Mouse (Mus musculus): ENCODE results near the gene Gla. TPM values are rescaled to one million over a fixed set of nuclear protein-coding genes. Genes with fewer than 3 reads are reported as not detected.

The Gla gene
- polyA plus RNA-seq, 1 experiment, result 2.7 TPM

GRCm38 (mm10) chrX:134589836-134590235 lies 11.1 kb downstream of the Gla start:
- TF ChIP-seq POLR2A (IDR thresholded peaks at IDR 0.05; ENCODE audit: low read depth, low read length) (no peak), CTCF (conservative IDR thresholded peaks at IDR 0.05; ENCODE audit: insufficient read depth, insufficient read length, low read depth, low read length) (no peak)

GRCm38 (mm10) chrX:134588997-134589396 lies 11.9 kb downstream of the Gla start:
- no peak for DNase-seq
- Histone ChIP-seq H3K27me3 (replicated peaks; ENCODE audit: control insufficient read depth, insufficient read depth, low read length) (no peaks in the 10 kb centered on the region), H3K27ac (ENCODE audit: insufficient read depth, low read depth, low read length) (no peak overlapping the region), H3K4me1 (ENCODE audit: control insufficient read depth, insufficient read depth, low read length) (peaks cover 5% of the 10 kb centered on the region; the same call in 1 of the 2 replicates), H3K36me3 (ENCODE audit: control insufficient read depth, insufficient read depth, low read length) (no peaks in the 10 kb centered on the region), H3K4me3 (ENCODE audit: insufficient read depth, low read depth, low read length) (no peak overlapping the region)
- TF ChIP-seq POLR2A (IDR thresholded peaks at IDR 0.05; ENCODE audit: low read depth, low read length) (no peak), CTCF (conservative IDR thresholded peaks at IDR 0.05; ENCODE audit: insufficient read depth, insufficient read length, low read depth, low read length) (no peak)
- WGBS, result 92% methylated on average over 3 of the region's 3 CpGs

More at GRCm38 (mm10) chrX:134589836-134590235, 11.1 kb downstream of the Gla start:
- H3K27me3 ChIP-seq (replicated peaks; ENCODE audit: control insufficient read depth, insufficient read depth, low read length), result no peaks in the 10 kb centered on the region
- no peaks in the 10 kb centered on the region for H3K36me3 ChIP-seq (ENCODE audit: control insufficient read depth, insufficient read depth, low read length)
- no peak for DNase-seq
- no peak overlapping the region for H3K27ac ChIP-seq (ENCODE audit: insufficient read depth, low read depth, low read length)
- 29% methylated on average over 5 of the region's 5 CpGs for WGBS
- peaks cover 5% of the 10 kb centered on the region; the same call in 1 of the 2 replicates for H3K4me1 ChIP-seq (ENCODE audit: control insufficient read depth, insufficient read depth, low read length)
- no peak overlapping the region for H3K4me3 ChIP-seq (ENCODE audit: insufficient read depth, low read depth, low read length)

GRCm38 (mm10) chrX:134588261-134588660 lies 12.7 kb downstream of the Gla start:
- H3K27me3 ChIP-seq (replicated peaks; ENCODE audit: control insufficient read depth, insufficient read depth, low read length), result no peaks in the 10 kb centered on the region
- WGBS, result 76% methylated on average over 4 of the region's 4 CpGs
- no peaks in the 10 kb centered on the region for H3K36me3 ChIP-seq (ENCODE audit: control insufficient read depth, insufficient read depth, low read length)
- H3K4me1 ChIP-seq (ENCODE audit: control insufficient read depth, insufficient read depth, low read length), result peaks cover 5% of the 10 kb centered on the region; the same call in 1 of the 2 replicates
- H3K27ac ChIP-seq (ENCODE audit: insufficient read depth, low read depth, low read length), result no peak overlapping the region
- TF ChIP-seq CTCF (conservative IDR thresholded peaks at IDR 0.05; ENCODE audit: insufficient read depth, insufficient read length, low read depth, low read length) (no peak), POLR2A (IDR thresholded peaks at IDR 0.05; ENCODE audit: low read depth, low read length) (no peak)
- DNase-seq, result no peak
- no peak overlapping the region for H3K4me3 ChIP-seq (ENCODE audit: insufficient read depth, low read depth, low read length)

GRCm38 (mm10) chrX:134586447-134586846 lies 14.5 kb downstream of the Gla start:
- WGBS, result 14% methylated on average over 8 of the region's 8 CpGs
- TF ChIP-seq POLR2A (IDR thresholded peaks at IDR 0.05; ENCODE audit: low read depth, low read length), result no peak
- TF ChIP-seq CTCF (conservative IDR thresholded peaks at IDR 0.05; ENCODE audit: insufficient read depth, insufficient read length, low read depth, low read length), result no peak
- no peak overlapping the region for H3K27ac ChIP-seq (ENCODE audit: insufficient read depth, low read depth, low read length)

GRCm38 (mm10) chrX:134585103-134586002 lies 15.6 kb downstream of the Gla start, which contains the start of gene Rpl36a:
Gene Rpl36a, plus strand, starts transcription at chrX:134585654.
- WGBS, result 1% methylated on average over 45 of the region's 45 CpGs
- no peaks in the 10 kb centered on the region for H3K27me3 ChIP-seq (replicated peaks; ENCODE audit: control insufficient read depth, insufficient read depth, low read length)
- peak within 1 kb of the TSS; percentile 86 for H3K4me3 ChIP-seq (ENCODE audit: insufficient read depth, low read depth, low read length)
- H3K36me3 ChIP-seq (ENCODE audit: control insufficient read depth, insufficient read depth, low read length), result no peaks in the 10 kb centered on the region
- H3K27ac ChIP-seq (ENCODE audit: insufficient read depth, low read depth, low read length), result peak within 1 kb of the TSS; percentile 74; the same call in 1 of the 2 replicates
- H3K4me1 ChIP-seq (ENCODE audit: control insufficient read depth, insufficient read depth, low read length), result peaks cover 5% of the 10 kb centered on the region; the same call in 1 of the 2 replicates
- DNase-seq, result peak; percentile 93
- TF ChIP-seq POLR2A (IDR thresholded peaks at IDR 0.05; ENCODE audit: low read depth, low read length) (peak; percentile 84), CTCF (conservative IDR thresholded peaks at IDR 0.05; ENCODE audit: insufficient read depth, insufficient read length, low read depth, low read length) (peak; percentile 63)

More at GRCm38 (mm10) chrX:134586447-134586846, 14.5 kb downstream of the Gla start:
- Histone ChIP-seq H3K36me3 (ENCODE audit: control insufficient read depth, insufficient read depth, low read length) (no peaks in the 10 kb centered on the region), H3K4me3 (ENCODE audit: insufficient read depth, low read depth, low read length) (peak overlapping the region; percentile 86), H3K27me3 (replicated peaks; ENCODE audit: control insufficient read depth, insufficient read depth, low read length) (no peaks in the 10 kb centered on the region), H3K4me1 (ENCODE audit: control insufficient read depth, insufficient read depth, low read length) (peaks cover 5% of the 10 kb centered on the region; the same call in 1 of the 2 replicates)
- DNase-seq, result no peak

GRCm38 (mm10) chrX:134582888-134583669 lies 17.8 kb downstream of the Gla start, which contains the start of gene Btk:
Gene Btk, minus strand, starts transcription at chrX:134583570.
- 84% methylated on average over 11 of the region's 11 CpGs for WGBS
- no peak for DNase-seq
- Histone ChIP-seq H3K4me1 (ENCODE audit: control insufficient read depth, insufficient read depth, low read length) (peaks cover 5% of the 10 kb centered on the region; the same call in 1 of the 2 replicates), H3K36me3 (ENCODE audit: control insufficient read depth, insufficient read depth, low read length) (no peaks in the 10 kb centered on the region), H3K4me3 (ENCODE audit: insufficient read depth, low read depth, low read length) (peak within 1 kb of the TSS; percentile 19; the same call in 1 of the 2 replicates), H3K27me3 (replicated peaks; ENCODE audit: control insufficient read depth, insufficient read depth, low read length) (no peaks in the 10 kb centered on the region), H3K27ac (ENCODE audit: insufficient read depth, low read depth, low read length) (no peak within 1 kb of the TSS)
- no peak for TF ChIP-seq POLR2A (IDR thresholded peaks at IDR 0.05; ENCODE audit: low read depth, low read length)
- no peak for TF ChIP-seq CTCF (conservative IDR thresholded peaks at IDR 0.05; ENCODE audit: insufficient read depth, insufficient read length, low read depth, low read length)
